Mouse (Mus musculus): ENCODE data around the gene Ank3. TPM values are rescaled to one million over a fixed set of nuclear protein-coding genes. Genes with fewer than 3 reads are reported as not detected.

Ank3 gene
- polyA plus RNA-seq, 1 experiment from 2014 or later, result 34.9 TPM

- Histone ChIP-seq H3K27ac (replicated peaks) (no peak overlapping the region), H3K27me3 (ENCODE audit: low read depth, poor library complexity, severe bottlenecking) (no peaks in the 10 kb centered on the region), H3K4me1 (peaks cover 12% of the 10 kb centered on the region), H3K9me3 (replicated peaks) (peaks cover 7% of the 10 kb centered on the region; the same call in 1 of the 2 replicates), H3K4me3 (no peak overlapping the region), H3K36me3 (0 out of 2 replicates have a peak, but pooled peaks cover 5% of the 10 kb centered on the region)
- 72% methylated on average over 15 of the region's 15 CpGs for WGBS
- no peak for DNase-seq (ENCODE audit: low spot score)
Measured at GRCm38 (mm10) chr10:69594186-69595131, 195.9 kb downstream of the Ank3 start.

- peaks cover 12% of the 10 kb centered on the region for H3K4me1 ChIP-seq
- peaks cover 7% of the 10 kb centered on the region; the same call in 1 of the 2 replicates for H3K9me3 ChIP-seq (replicated peaks)
- H3K4me3 ChIP-seq, result no peak overlapping the region
- H3K27ac ChIP-seq (replicated peaks), result no peak overlapping the region
- WGBS, result 88% methylated on average over 5 of the region's 5 CpGs
- DNase-seq (ENCODE audit: low spot score), result no peak
- H3K36me3 ChIP-seq, result 0 out of 2 replicates have a peak, but pooled peaks cover 5% of the 10 kb centered on the region
- H3K27me3 ChIP-seq (ENCODE audit: low read depth, poor library complexity, severe bottlenecking), result no peaks in the 10 kb centered on the region
Measured at GRCm38 (mm10) chr10:69595487-69595886, 196.9 kb downstream of the Ank3 start.

GRCm38 (mm10) chr10:69601471-69601870, 202.9 kb downstream of the Ank3 start:
- no peaks in the 10 kb centered on the region; the same call in 1 of the 2 replicates for H3K9me3 ChIP-seq (replicated peaks)
- H3K36me3 ChIP-seq, result 0 out of 2 replicates have a peak, but pooled peaks cover 5% of the 10 kb centered on the region
- WGBS, result 92% methylated on average over 3 of the region's 3 CpGs
- no peaks in the 10 kb centered on the region for H3K27me3 ChIP-seq (ENCODE audit: low read depth, poor library complexity, severe bottlenecking)
- no peak overlapping the region for H3K27ac ChIP-seq (replicated peaks)
- peaks cover 4% of the 10 kb centered on the region; the same call in 1 of the 2 replicates for H3K4me1 ChIP-seq
- no peak overlapping the region for H3K4me3 ChIP-seq
- DNase-seq (ENCODE audit: low spot score), result no peak

GRCm38 (mm10) chr10:69602711-69603110, 204.1 kb downstream of the Ank3 start:
- H3K4me1 ChIP-seq, result peaks cover 4% of the 10 kb centered on the region; the same call in 1 of the 2 replicates
- 92% methylated on average over 1 of the region's 1 CpGs for WGBS
- no peaks in the 10 kb centered on the region for H3K36me3 ChIP-seq
- H3K4me3 ChIP-seq, result no peak overlapping the region
- no peak for DNase-seq (ENCODE audit: low spot score)
- H3K27ac ChIP-seq (replicated peaks), result no peak overlapping the region
- H3K27me3 ChIP-seq (ENCODE audit: low read depth, poor library complexity, severe bottlenecking), result no peaks in the 10 kb centered on the region
- H3K9me3 ChIP-seq (replicated peaks), result no peaks in the 10 kb centered on the region; the same call in 1 of the 2 replicates

- no peaks in the 10 kb centered on the region for H3K9me3 ChIP-seq (replicated peaks)
- H3K4me1 ChIP-seq, result peaks cover 4% of the 10 kb centered on the region; the same call in 1 of the 2 replicates
- 84% methylated on average over 6 of the region's 6 CpGs for WGBS
- H3K27me3 ChIP-seq (ENCODE audit: low read depth, poor library complexity, severe bottlenecking), result no peaks in the 10 kb centered on the region
- H3K4me3 ChIP-seq, result no peak overlapping the region
- no peak overlapping the region for H3K27ac ChIP-seq (replicated peaks)
- no peaks in the 10 kb centered on the region for H3K36me3 ChIP-seq
- DNase-seq (ENCODE audit: low spot score), result no peak
Measured at GRCm38 (mm10) chr10:69604609-69605008, 206.0 kb downstream of the Ank3 start.

- Histone ChIP-seq H3K27me3 (ENCODE audit: low read depth, poor library complexity, severe bottlenecking) (no peaks in the 10 kb centered on the region), H3K4me3 (no peak overlapping the region), H3K9me3 (replicated peaks) (no peaks in the 10 kb centered on the region), H3K4me1 (peaks cover 4% of the 10 kb centered on the region; the same call in 1 of the 2 replicates), H3K27ac (replicated peaks) (no peak overlapping the region), H3K36me3 (no peaks in the 10 kb centered on the region)
- 76% methylated on average over 12 of the region's 12 CpGs for WGBS
- no peak for DNase-seq (ENCODE audit: low spot score)
Measured at GRCm38 (mm10) chr10:69605211-69605610, 206.6 kb downstream of the Ank3 start.

GRCm38 (mm10) chr10:69607611-69608119, 209.1 kb downstream of the Ank3 start:
- DNase-seq (ENCODE audit: low spot score), result no peak
- Histone ChIP-seq H3K27ac (replicated peaks) (no peak overlapping the region), H3K9me3 (replicated peaks) (no peaks in the 10 kb centered on the region), H3K4me1 (peaks cover 4% of the 10 kb centered on the region; the same call in 1 of the 2 replicates), H3K36me3 (no peaks in the 10 kb centered on the region), H3K4me3 (no peak overlapping the region), H3K27me3 (ENCODE audit: low read depth, poor library complexity, severe bottlenecking) (no peaks in the 10 kb centered on the region)
- WGBS, result 78% methylated on average over 14 of the region's 14 CpGs

GRCm38 (mm10) chr10:69611314-69611713, 212.7 kb downstream of the Ank3 start:
- H3K27ac ChIP-seq (replicated peaks), result no peak overlapping the region
- no peak overlapping the region for H3K4me3 ChIP-seq
- no peaks in the 10 kb centered on the region for H3K9me3 ChIP-seq (replicated peaks)
- no peaks in the 10 kb centered on the region for H3K36me3 ChIP-seq
- H3K27me3 ChIP-seq (ENCODE audit: low read depth, poor library complexity, severe bottlenecking), result no peaks in the 10 kb centered on the region
- H3K4me1 ChIP-seq, result no peaks in the 10 kb centered on the region
- 92% methylated on average over 3 of the region's 3 CpGs for WGBS
- DNase-seq (ENCODE audit: low spot score), result no peak

- no peaks in the 10 kb centered on the region for H3K36me3 ChIP-seq
- DNase-seq (ENCODE audit: low spot score), result no peak
- peaks cover 2% of the 10 kb centered on the region; the same call in 1 of the 2 replicates for H3K4me1 ChIP-seq
- no peaks in the 10 kb centered on the region for H3K9me3 ChIP-seq (replicated peaks)
- WGBS, result 89% methylated on average over 5 of the region's 5 CpGs
- no peak overlapping the region for H3K4me3 ChIP-seq
- no peaks in the 10 kb centered on the region for H3K27me3 ChIP-seq (ENCODE audit: low read depth, poor library complexity, severe bottlenecking)
- no peak overlapping the region for H3K27ac ChIP-seq (replicated peaks)
Measured at GRCm38 (mm10) chr10:69611839-69612340, 213.3 kb downstream of the Ank3 start.

- WGBS, result 90% methylated on average over 3 of the region's 3 CpGs
- Histone ChIP-seq H3K27ac (replicated peaks) (no peak overlapping the region), H3K9me3 (replicated peaks) (no peaks in the 10 kb centered on the region), H3K27me3 (ENCODE audit: low read depth, poor library complexity, severe bottlenecking) (no peaks in the 10 kb centered on the region), H3K4me3 (no peak overlapping the region), H3K4me1 (peaks cover 2% of the 10 kb centered on the region; the same call in 1 of the 2 replicates), H3K36me3 (no peaks in the 10 kb centered on the region)
- DNase-seq (ENCODE audit: low spot score), result no peak
Measured at GRCm38 (mm10) chr10:69616953-69617352, 218.4 kb downstream of the Ank3 start.

GRCm38 (mm10) chr10:69617537-69618112, 219.1 kb downstream of the Ank3 start:
- Histone ChIP-seq H3K4me3 (no peak overlapping the region), H3K27me3 (ENCODE audit: low read depth, poor library complexity, severe bottlenecking) (no peaks in the 10 kb centered on the region), H3K27ac (replicated peaks) (no peak overlapping the region), H3K36me3 (no peaks in the 10 kb centered on the region), H3K4me1 (peaks cover 2% of the 10 kb centered on the region; the same call in 1 of the 2 replicates), H3K9me3 (replicated peaks) (no peaks in the 10 kb centered on the region)
- no peak for DNase-seq (ENCODE audit: low spot score)
- WGBS, result 92% methylated on average over 16 of the region's 16 CpGs

GRCm38 (mm10) chr10:69620692-69621382, 222.3 kb downstream of the Ank3 start:
- Histone ChIP-seq H3K4me3 (no peak overlapping the region), H3K27ac (replicated peaks) (no peak overlapping the region), H3K9me3 (replicated peaks) (no peaks in the 10 kb centered on the region), H3K36me3 (no peaks in the 10 kb centered on the region), H3K4me1 (peaks cover 2% of the 10 kb centered on the region; the same call in 1 of the 2 replicates), H3K27me3 (ENCODE audit: low read depth, poor library complexity, severe bottlenecking) (no peaks in the 10 kb centered on the region)
- DNase-seq (ENCODE audit: low spot score), result no peak
- 80% methylated on average over 7 of the region's 7 CpGs for WGBS

Measured in midbrain, embryonic 10.5 days (tissue).